Mouse (Mus musculus): ENCODE results near the gene Cpsf3.

DNA sequence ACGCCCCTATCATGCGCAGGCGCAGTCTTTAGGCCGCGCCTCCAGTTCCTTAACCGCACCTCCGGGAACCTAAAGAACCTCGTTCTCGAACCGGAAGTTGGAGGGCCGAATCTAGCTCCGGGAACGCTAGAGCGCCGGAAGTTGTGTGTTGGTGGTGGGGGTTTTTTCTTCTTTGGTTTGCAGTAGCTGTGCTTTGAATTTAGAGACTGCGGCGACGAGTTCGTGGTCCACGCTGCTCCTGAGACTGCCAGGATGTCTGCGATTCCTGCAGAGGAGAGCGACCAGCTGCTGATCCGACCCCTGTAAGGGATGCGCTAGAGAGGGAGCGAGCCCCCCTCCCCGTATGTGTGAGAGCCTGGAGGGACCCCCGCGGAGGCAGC, 1.0 kb downstream of the Cpsf3 start, which contains the start of gene Itgb1bp1:
- TF ChIP-seq CTCF (IDR thresholded peaks at IDR 0.05; ENCODE audit: low read depth) (no peak), EP300 (IDR thresholded peaks at IDR 0.05; ENCODE audit: low read depth) (no peak; the same call in 1 of the 2 replicates)
